Mouse (Mus musculus) bone marrow macrophage, adult 2 months (primary cell): Measurements from ENCODE around the gene Osbp2.

Source experiments
- CTCF ChIP-seq: IDR thresholded peaks from 2 replicates; pipeline ENCODE4 v1.5.1; 2012; ENCODE audit warnings: low read depth, mild to moderate bottlenecking, low read length, moderate library complexity
- POLR2A ChIP-seq: IDR thresholded peaks from 2 replicates; pipeline ENCODE4 v1.6.1; 2012; ENCODE audit warnings: mild to moderate bottlenecking, low read depth, low read length, borderline replicate concordance

DNA sequence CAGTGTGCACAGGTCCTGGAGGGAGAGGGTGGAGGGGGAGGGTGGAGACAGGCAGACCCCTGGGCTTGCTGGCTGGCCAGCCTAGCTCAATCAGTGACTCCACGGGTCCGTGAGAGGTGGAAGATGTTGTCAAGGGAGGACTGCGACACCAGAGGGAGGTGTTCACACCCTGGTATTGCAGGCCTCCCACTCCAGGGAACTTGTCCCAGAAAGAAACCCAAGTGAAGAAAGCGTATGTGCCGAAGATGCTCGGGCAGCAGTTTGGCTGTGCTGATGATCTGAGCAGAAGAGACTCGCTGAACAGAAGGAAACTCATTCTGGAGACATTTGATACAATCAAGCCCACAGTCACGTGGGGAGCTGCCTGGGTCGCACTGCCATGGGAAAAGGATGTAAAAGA lies 109.8 kb downstream of the Osbp2 start:
- no peak for TF ChIP-seq CTCF
- TF ChIP-seq POLR2A: no peak
